Mouse (Mus musculus) hindbrain, embryonic 11.5 days (tissue): ENCODE results near the gene Gm10643. TPM values are rescaled to one million over a fixed set of nuclear protein-coding genes. Genes with fewer than 3 reads are reported as not detected.

Experiments
- ATAC-seq: fragments of 200-750 bp; cut with Nextera tagmentation; 2 replicates; pipeline ENCODE4 v1.8.0; 2017; ENCODE audit warnings: mild to moderate bottlenecking, moderate TSS enrichment, moderate library complexity; ENCODE audit not compliant: low FRiP score
- DNase-seq: peaks from one replicate; pipeline ENCODE4 v3.0.0-alpha.2; 2015; ENCODE audit warnings: low spot score
- H3K27ac ChIP-seq: fragments of 300-500 bp; sonication (generic); 2 replicates; pipeline ENCODE4 v1.5.1; 2014; ENCODE audit warnings: mild to moderate bottlenecking, low read depth, low read length
- H3K27me3 ChIP-seq: fragments of 300-500 bp; sonication (generic); 2 replicates; pipeline ENCODE4 v1.6.1; 2014; ENCODE audit warnings: mild to moderate bottlenecking, low read length, moderate library complexity, mixed read lengths; ENCODE audit not compliant: control insufficient read depth, insufficient read depth
- H3K36me3 ChIP-seq: fragments of 300-500 bp; sonication (generic); 2 replicates; pipeline ENCODE4 v1.6.1; 2014; ENCODE audit warnings: mild to moderate bottlenecking, low read length, moderate library complexity, mixed read lengths; ENCODE audit not compliant: control insufficient read depth, insufficient read depth
- H3K4me1 ChIP-seq: fragments of 300-500 bp; sonication (generic); replicated peaks from 2 replicates; pipeline ENCODE4 v1.6.1; 2014; ENCODE audit warnings: low read length, mixed read lengths; ENCODE audit not compliant: control insufficient read depth, insufficient read depth
- H3K4me2 ChIP-seq: fragments of 300-500 bp; sonication (generic); replicated peaks from 2 replicates; pipeline ENCODE4 v1.6.1; 2014; ENCODE audit warnings: mild to moderate bottlenecking, low read depth, low read length
- H3K4me3 ChIP-seq: fragments of 300-500 bp; sonication (generic); 2 replicates; pipeline ENCODE4 v1.5.1; 2014; ENCODE audit warnings: low read depth, low read length
- H3K9ac ChIP-seq: fragments of 300-500 bp; sonication (generic); 2 replicates; pipeline ENCODE4 v1.6.1; 2014; ENCODE audit warnings: low read depth, low read length
- H3K9me3 ChIP-seq: fragments of 300-500 bp; sonication (generic); 2 replicates; pipeline ENCODE4 v1.6.1; 2016; ENCODE audit warnings: low read length; ENCODE audit not compliant: control insufficient read depth
- WGBS: fragments of 180-500 bp; shearing (Covaris S2); extraction: QIAGEN DNeasy Blood & Tissue Kit; methylation state at CpG from one replicate; pipeline ENCODE4 v1.1.7; 2014; 5-methylcytosine and 5-hydroxymethylcytosine counted together
- polyA plus RNA-seq: library from polyadenylated mRNA; unstranded; fragments of >200 nt; fragmentation: Nextera tagmentation; extraction: Ambion mirVana; gene quantifications from 2 replicates; pipeline ENCODE4 v1.2.1, GENCODE M21; 2014

Gm10643 gene
- polyA plus RNA-seq, 1 experiment from 2014 or later = 2.2 TPM

GRCm38 (mm10) chr8:84076412-84076811 lies 11.5 kb upstream of the Gm10643 start:
- Histone ChIP-seq H3K4me1 (peaks cover 4% of the 10 kb centered on the region; the same call in 1 of the 2 replicates), H3K9ac (no peak overlapping the region; the same call in 1 of the 2 replicates), H3K4me2 (no peak overlapping the region), H3K27me3 (no peaks in the 10 kb centered on the region), H3K36me3 (0 out of 2 replicates have a peak, but pooled peaks cover 2% of the 10 kb centered on the region), H3K27ac (no peak overlapping the region), H3K9me3 (no peaks in the 10 kb centered on the region), H3K4me3 (no peak overlapping the region)
- ATAC-seq (no peak), DNase-seq (no peak)
- WGBS = 93% methylated on average over 1 of the region's 1 CpGs

GRCm38 (mm10) chr8:84073230-84073976 lies 8.5 kb upstream of the Gm10643 start:
- no peak for DNase-seq
- Histone ChIP-seq H3K36me3 (no peaks in the 10 kb centered on the region), H3K4me1 (peaks cover 9% of the 10 kb centered on the region; the same call in 1 of the 2 replicates), H3K9me3 (no peaks in the 10 kb centered on the region), H3K4me2 (no peak overlapping the region), H3K4me3 (no peak overlapping the region), H3K9ac (no peak overlapping the region), H3K27ac (0 out of 2 replicates have a peak overlapping the region, but pooled peaks have one; percentile 7), H3K27me3 (no peaks in the 10 kb centered on the region)
- WGBS = 38% methylated on average over 9 of the region's 10 CpGs
- ATAC-seq = no peak

DNA sequence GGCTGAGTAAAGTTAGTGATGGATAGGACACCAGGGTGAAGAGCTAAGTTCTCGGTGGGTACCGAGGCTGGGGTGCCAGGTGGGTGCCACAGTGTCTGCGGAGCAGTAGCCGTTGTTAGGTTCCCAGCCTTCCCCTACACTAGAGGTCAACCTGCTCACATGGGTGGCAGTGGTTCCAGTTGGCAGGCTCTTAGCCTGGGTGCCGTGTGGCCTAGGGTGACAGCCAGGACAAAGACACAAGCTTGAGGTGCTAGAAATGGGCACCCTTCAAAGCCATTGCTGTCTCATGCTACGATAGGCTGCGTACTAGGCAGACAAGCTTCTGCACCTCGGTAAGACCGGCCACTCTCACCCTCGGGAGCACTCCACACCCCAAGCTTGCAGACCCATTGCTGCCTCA lies 7.4 kb upstream of the Gm10643 start:
- Histone ChIP-seq H3K9ac (no peak overlapping the region), H3K4me3 (no peak overlapping the region), H3K4me2 (no peak overlapping the region), H3K4me1 (peaks cover 13% of the 10 kb centered on the region; the same call in 1 of the 2 replicates), H3K27ac (no peak overlapping the region), H3K36me3 (no peaks in the 10 kb centered on the region), H3K9me3 (no peaks in the 10 kb centered on the region), H3K27me3 (no peaks in the 10 kb centered on the region)
- ATAC-seq (no peak), DNase-seq (no peak)
- WGBS = 91% methylated on average over 10 of the region's 10 CpGs

DNA sequence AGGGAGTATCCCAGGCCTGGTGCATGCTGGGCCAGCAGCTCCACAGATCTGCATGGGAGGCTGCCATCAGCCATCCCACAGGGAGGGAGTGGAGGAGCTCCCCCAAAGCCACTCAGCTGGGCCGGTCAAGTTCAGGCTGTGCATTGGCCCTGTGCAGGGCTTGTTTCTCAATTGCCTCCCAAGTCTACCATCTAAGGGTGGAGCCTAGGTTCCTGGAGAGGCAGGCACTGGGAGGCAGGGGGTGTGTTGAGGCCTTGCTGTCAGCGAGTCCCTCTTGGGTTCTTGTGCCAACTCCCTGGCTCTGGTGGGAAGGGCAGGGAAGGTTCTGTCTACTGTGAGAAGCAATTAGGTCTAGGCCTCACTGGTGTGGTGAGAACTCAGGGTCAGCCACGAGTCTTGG lies 7.0 kb upstream of the Gm10643 start:
- Histone ChIP-seq H3K36me3 (no peaks in the 10 kb centered on the region), H3K4me2 (no peak overlapping the region), H3K4me1 (peaks cover 13% of the 10 kb centered on the region; the same call in 1 of the 2 replicates), H3K27me3 (no peaks in the 10 kb centered on the region), H3K9ac (no peak overlapping the region), H3K4me3 (no peak overlapping the region), H3K9me3 (no peaks in the 10 kb centered on the region), H3K27ac (no peak overlapping the region)
- ATAC-seq (no peak), DNase-seq (no peak)
- WGBS = 81% methylated on average over 3 of the region's 3 CpGs

DNA sequence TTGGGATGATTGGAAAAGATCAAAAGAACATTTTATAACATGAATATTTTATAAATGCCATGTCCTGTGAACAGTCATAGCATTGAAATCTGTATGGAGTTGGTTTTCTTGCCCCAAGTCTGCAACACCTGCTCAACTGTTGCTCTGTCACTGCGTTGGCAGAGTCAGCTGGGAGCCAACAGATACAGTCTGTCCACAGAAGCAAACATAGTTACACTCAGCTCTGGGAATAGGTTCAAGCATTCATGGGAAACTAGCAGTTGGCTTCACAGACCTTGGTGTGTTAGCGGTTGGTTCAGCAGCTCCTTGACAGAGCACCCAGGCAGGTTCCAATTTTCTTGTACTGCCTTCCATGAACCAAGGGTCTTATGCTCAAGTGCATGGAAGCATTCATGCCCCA lies 5.7 kb upstream of the Gm10643 start:
- Histone ChIP-seq H3K9me3 (no peaks in the 10 kb centered on the region), H3K27ac (no peak overlapping the region), H3K4me3 (no peak overlapping the region), H3K27me3 (no peaks in the 10 kb centered on the region), H3K4me1 (peaks cover 13% of the 10 kb centered on the region; the same call in 1 of the 2 replicates), H3K36me3 (no peaks in the 10 kb centered on the region), H3K9ac (no peak overlapping the region), H3K4me2 (no peak overlapping the region)
- WGBS = 95% methylated on average over 2 of the region's 2 CpGs
- ATAC-seq (no peak), DNase-seq (no peak)

DNA sequence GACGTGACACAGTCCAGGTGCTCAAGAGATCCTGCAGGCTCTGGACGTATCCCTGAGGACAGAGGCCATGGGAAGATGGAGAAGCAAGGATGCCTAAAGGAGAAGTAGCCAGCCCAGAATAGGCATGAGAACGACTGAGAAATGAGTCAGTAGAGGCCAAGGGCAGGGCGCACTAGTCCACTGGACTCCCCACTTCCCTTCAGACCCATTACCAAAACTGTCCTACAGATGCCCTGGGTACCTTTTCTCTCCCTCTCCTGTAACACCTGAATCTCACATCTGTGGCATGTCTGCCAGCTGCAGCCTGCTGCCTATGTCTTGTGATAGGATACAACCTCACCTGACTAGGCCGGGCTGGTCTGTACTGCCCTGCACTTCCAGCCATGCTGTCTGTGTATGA lies 5.3 kb upstream of the Gm10643 start:
- Histone ChIP-seq H3K27ac (no peak overlapping the region), H3K9me3 (no peaks in the 10 kb centered on the region), H3K9ac (no peak overlapping the region), H3K4me3 (no peak overlapping the region), H3K4me2 (no peak overlapping the region), H3K36me3 (no peaks in the 10 kb centered on the region), H3K27me3 (no peaks in the 10 kb centered on the region), H3K4me1 (peaks cover 13% of the 10 kb centered on the region; the same call in 1 of the 2 replicates)
- no peak for ATAC-seq
- WGBS = 87% methylated on average over 5 of the region's 5 CpGs
- DNase-seq = no peak

- H3K27ac ChIP-seq = no peak overlapping the region
- no peak overlapping the region for H3K4me3 ChIP-seq
- WGBS = 77% methylated on average over 2 of the region's 2 CpGs
- H3K4me2 ChIP-seq = no peak overlapping the region
- H3K4me1 ChIP-seq = peaks cover 13% of the 10 kb centered on the region; the same call in 1 of the 2 replicates
- H3K27me3 ChIP-seq = no peaks in the 10 kb centered on the region
- H3K36me3 ChIP-seq = no peaks in the 10 kb centered on the region
- DNase-seq = no peak
- ATAC-seq = no peak
- no peak overlapping the region for H3K9ac ChIP-seq
- no peaks in the 10 kb centered on the region for H3K9me3 ChIP-seq
Observed at GRCm38 (mm10) chr8:84069750-84070149, 4.8 kb upstream of the Gm10643 start.

- Histone ChIP-seq H3K9ac (no peak overlapping the region), H3K36me3 (no peaks in the 10 kb centered on the region), H3K27ac (no peak overlapping the region), H3K4me2 (no peak overlapping the region), H3K4me1 (peaks cover 13% of the 10 kb centered on the region; the same call in 1 of the 2 replicates), H3K27me3 (no peaks in the 10 kb centered on the region), H3K4me3 (no peak overlapping the region), H3K9me3 (no peaks in the 10 kb centered on the region)
- ATAC-seq (no peak), DNase-seq (no peak)
- WGBS = 43% methylated on average over 1 of the region's 1 CpGs
Observed at GRCm38 (mm10) chr8:84069169-84069568, 4.2 kb upstream of the Gm10643 start.
